In genomic region chr17:70963546-70963945, GRCm38 (mm10) we compare ENCODE assay signal across 8 mouse cellular contexts. TPM values are rescaled to one million over a fixed set of nuclear protein-coding genes. Genes with fewer than 3 reads are reported as not detected.
DNase-seq lines count a peak whose midpoint lies in the region; ATAC-seq and TF ChIP-seq lines count a peak whose summit lies in the region.
"Not testable (repeated sequence)": the region's sequence is repeated elsewhere in the genome, so short reads cannot be mapped to it uniquely, and the experiment has no call there.

No protein-coding gene starts in this region.

- TF ChIP-seq EP300 in MEL (IDR thresholded peaks at IDR 0.05; ENCODE audit: low read depth in 1 of 2, low read length in 2 of 2) = not testable (repeated sequence)

- H3K27ac ChIP-seq in MEL (ENCODE audit: control insufficient read depth, low read depth, low read length); hindbrain, embryonic 12.5 days; lung, embryonic 14.5 days (ENCODE audit: low read depth): not testable (repeated sequence)

- H3K4me2 ChIP-seq in hindbrain, embryonic 12.5 days (replicated peaks); lung, embryonic 14.5 days: not testable (repeated sequence)

- not testable (repeated sequence) for H3K9me3 ChIP-seq in MEL (replicated peaks; ENCODE audit: insufficient read depth, low read length); hindbrain, embryonic 12.5 days (replicated peaks); lung, embryonic 14.5 days (ENCODE audit: low read depth, low read length)

- H3K4me1 ChIP-seq in MEL (ENCODE audit: control insufficient read depth in 1 of 2, insufficient read depth in 2 of 2, low read length in 2 of 2) = peaks cover 0 to 12% of the 10 kb centered on the region in 2 experiments; a peak in 1 of 4 replicates
- H3K4me1 ChIP-seq in hindbrain, embryonic 12.5 days; lung, embryonic 14.5 days (ENCODE audit: insufficient read depth): not testable (repeated sequence)

- not testable (repeated sequence) for TF ChIP-seq CTCF in MEL (IDR thresholded peaks at IDR 0.05 in 2 of 3, conservative IDR thresholded peaks at IDR 0.05 in 1 of 3; ENCODE audit: control insufficient read depth in 1 of 3, insufficient read depth in 1 of 3, low read depth in 2 of 3, low read length in 3 of 3, poor library complexity in 1 of 3, severe bottlenecking in 1 of 3); lung, embryonic 14.5 days (IDR thresholded peaks at IDR 0.05; ENCODE audit: low read depth)

- not testable (repeated sequence) for TF ChIP-seq RAD21 in MEL (IDR thresholded peaks at IDR 0.05; ENCODE audit: low read depth, low read length)

- DNase-seq in MEL (ENCODE audit: low read depth, low spot score) = peak; percentile 51
- peak; percentile 85 for DNase-seq in cerebellum, adult 9-11 months
- DNase-seq in frontal cortex, postnatal 25 days (ENCODE audit: low spot score in 2 of 2) = peak; percentile 99 to 100
- peak; percentile 92 for DNase-seq in layer of hippocampus, adult 9-11 months
- peak; percentile 53 for DNase-seq in lung, embryonic 14.5 days
- DNase-seq in ovary, adult 18-20 months (ENCODE audit: low spot score) = peak; percentile 84
- peak; percentile 86 for DNase-seq in thymus, postnatal 14 days

- not testable (repeated sequence) for H3K79me2 ChIP-seq in MEL (ENCODE audit: control insufficient read depth, insufficient read depth, low read length, poor library complexity)

- ATAC-seq in hindbrain, embryonic 12.5 days (ENCODE audit: low FRiP score) = peak; percentile 100
- peak; percentile 100 for ATAC-seq in lung, embryonic 14.5 days (ENCODE audit: insufficient read depth)

- not testable (repeated sequence) for TF ChIP-seq POLR2A in MEL (IDR thresholded peaks at IDR 0.05; ENCODE audit: control insufficient read depth in 1 of 2, insufficient read depth in 1 of 2, low read depth in 1 of 2, low read length in 2 of 2, poor library complexity in 1 of 2)

- 70% methylated on average over 13 of the region's 13 CpGs for WGBS in hindbrain, embryonic 12.5 days
- WGBS in lung, embryonic 14.5 days = 82% methylated on average over 13 of the region's 13 CpGs

- H3K36me3 ChIP-seq in MEL (ENCODE audit: control insufficient read depth in 1 of 2, insufficient read depth in 2 of 2, low read length in 2 of 2) = peaks cover 0 to 10% of the 10 kb centered on the region in 2 experiments; a peak in 2 of 4 replicates
- not testable (repeated sequence) for H3K36me3 ChIP-seq in hindbrain, embryonic 12.5 days; lung, embryonic 14.5 days (ENCODE audit: insufficient read depth)

- H3K9ac ChIP-seq in MEL (ENCODE audit: control insufficient read depth, low read depth, low read length, poor library complexity, severe bottlenecking); hindbrain, embryonic 12.5 days; lung, embryonic 14.5 days: not testable (repeated sequence)

- not testable (repeated sequence) for H3K4me3 ChIP-seq in MEL (ENCODE audit: control insufficient read depth in 1 of 2, insufficient read depth in 1 of 2, low read depth in 2 of 2, low read length in 2 of 2); hindbrain, embryonic 12.5 days; lung, embryonic 14.5 days (ENCODE audit: low read depth, low read length)

- not testable (repeated sequence) for H3K27me3 ChIP-seq in MEL (ENCODE audit: control insufficient read depth in 1 of 2, insufficient read depth in 2 of 2, low read length in 2 of 2); hindbrain, embryonic 12.5 days; lung, embryonic 14.5 days (ENCODE audit: insufficient read depth, low read length)

RNA-seq across cellular contexts. Expression of gene Myom1, which starts 38.9 kb away (rescaled TPM):
- 0.65 and 0.69 TPM in 2 replicates for total RNA-seq in MEL (2012; rRNA removed)
- polyA plus RNA-seq in MEL (2012; ENCODE audit: insufficient read depth in 1 of 2, insufficient read length in 2 of 2, low read depth in 1 of 2, low replicate concordance in 2 of 2, missing spikeins in 1 of 2) = under 1 TPM in 1 of 2 experiments, not detected in 1; 0.79 TPM
- 1.9 and 5.0 TPM in 2 replicates for polyA plus RNA-seq in hindbrain, embryonic 12.5 days (2016; fragmentation: Nextera tagmentation; extraction: Ambion mirVana)
- polyA plus RNA-seq in lung, embryonic 14.5 days (2014; fragmentation: Nextera tagmentation; extraction: Ambion mirVana) = 5.7 and 7.6 TPM in 2 replicates

RNA-seq across cellular contexts. Expression of gene Myl12a, which starts 39.1 kb away (rescaled TPM):
- 112 and 113 TPM in 2 replicates for total RNA-seq in MEL (2012; rRNA removed)
- polyA plus RNA-seq in MEL (2012; ENCODE audit: insufficient read depth in 1 of 2, insufficient read length in 2 of 2, low read depth in 1 of 2, low replicate concordance in 2 of 2, missing spikeins in 1 of 2) = 100 to 1,000 TPM in 1 of 2 experiments, not detected in 1; 130 TPM
- 351 and 382 TPM in 2 replicates for polyA plus RNA-seq in hindbrain, embryonic 12.5 days (2016; fragmentation: Nextera tagmentation; extraction: Ambion mirVana)
- 637 and 655 TPM in 2 replicates for polyA plus RNA-seq in lung, embryonic 14.5 days (2014; fragmentation: Nextera tagmentation; extraction: Ambion mirVana)
